Mouse (Mus musculus) neural tube, embryonic 12.5 days (tissue): ENCODE measurements at regions not wholly inside any gene's neighbourhood (a gene's known extent, or its start where the extent isn't known, plus 50 kb on each side); places are given as distances from the start of the nearest gene placed in this dataset.

ENCODE experiments used
- ATAC-seq: fragments of 200-750 bp; cut with Nextera tagmentation; 2 replicates; pipeline ENCODE4 v1.8.0; 2017; ENCODE audit warnings: low read depth, mild to moderate bottlenecking, moderate TSS enrichment, moderate library complexity; ENCODE audit not compliant: low FRiP score
- H3K27ac ChIP-seq: fragments of 300-500 bp; sonication (generic); 2 replicates; pipeline ENCODE4 v1.5.1; 2016
- H3K27me3 ChIP-seq: fragments of 300-500 bp; sonication (generic); replicated peaks from 2 replicates; pipeline ENCODE4 v1.6.1; 2016; ENCODE audit warnings: mild to moderate bottlenecking
- H3K36me3 ChIP-seq: fragments of 300-500 bp; sonication (generic); 2 replicates; pipeline ENCODE4 v1.6.1; 2016; ENCODE audit warnings: mild to moderate bottlenecking
- H3K4me1 ChIP-seq: fragments of 300-500 bp; sonication (generic); 2 replicates; pipeline ENCODE4 v1.6.1; 2016
- H3K4me2 ChIP-seq: fragments of 300-500 bp; sonication (generic); replicated peaks from 2 replicates; pipeline ENCODE4 v1.6.1; 2016; ENCODE audit warnings: mild to moderate bottlenecking
- H3K4me3 ChIP-seq: fragments of 300-500 bp; sonication (generic); 2 replicates; pipeline ENCODE4 v1.5.1; 2016
- H3K9ac ChIP-seq: fragments of 300-500 bp; sonication (generic); 2 replicates; pipeline ENCODE4 v1.6.1; 2016; ENCODE audit warnings: mild to moderate bottlenecking
- H3K9me3 ChIP-seq: fragments of 300-500 bp; sonication (generic); 2 replicates; pipeline ENCODE4 v1.6.1; 2016; ENCODE audit warnings: mild to moderate bottlenecking
- WGBS: fragments of 180-500 bp; shearing (Covaris S2); methylation state at CpG from one replicate; pipeline ENCODE4 v1.1.7; 2016; 5-methylcytosine and 5-hydroxymethylcytosine counted together

GRCm38 (mm10) chr7:70103680-70104079 lies 262.9 kb downstream of the Nr2f2 start:
- Histone ChIP-seq H3K9me3 (no peaks in the 10 kb centered on the region), H3K27ac (no peak overlapping the region), H3K27me3 (peaks cover 10% of the 10 kb centered on the region; the same call in 1 of the 2 replicates), H3K36me3 (no peaks in the 10 kb centered on the region), H3K4me2 (no peak overlapping the region), H3K9ac (no peak overlapping the region), H3K4me3 (no peak overlapping the region), H3K4me1 (peaks cover 7% of the 10 kb centered on the region; the same call in 1 of the 2 replicates)
- WGBS, result 48% methylated on average over 5 of the region's 5 CpGs
- ATAC-seq, result peak; percentile 66

GRCm38 (mm10) chr7:70099001-70099400 lies 267.5 kb downstream of the Nr2f2 start:
- Histone ChIP-seq H3K27ac (no peak overlapping the region), H3K9me3 (no peaks in the 10 kb centered on the region), H3K9ac (no peak overlapping the region), H3K4me2 (no peak overlapping the region), H3K4me1 (no peaks in the 10 kb centered on the region), H3K36me3 (no peaks in the 10 kb centered on the region), H3K4me3 (no peak overlapping the region), H3K27me3 (peaks cover 8% of the 10 kb centered on the region; the same call in 1 of the 2 replicates)
- no peak for ATAC-seq
- WGBS, result 89% methylated on average over 1 of the region's 1 CpGs

GRCm38 (mm10) chr7:70093916-70094784 lies 272.4 kb downstream of the Nr2f2 start:
- Histone ChIP-seq H3K4me1 (no peaks in the 10 kb centered on the region), H3K27ac (no peak overlapping the region), H3K9ac (no peak overlapping the region), H3K27me3 (0 out of 2 replicates have a peak, but pooled peaks cover 3% of the 10 kb centered on the region), H3K9me3 (peaks cover 5% of the 10 kb centered on the region), H3K4me3 (no peak overlapping the region), H3K36me3 (no peaks in the 10 kb centered on the region), H3K4me2 (0 out of 2 replicates have a peak overlapping the region, but pooled peaks have one; percentile 8)
- no peak for ATAC-seq
- WGBS, result 44% methylated on average over 21 of the region's 21 CpGs

- Histone ChIP-seq H3K4me3 (no peak overlapping the region), H3K9me3 (peaks cover 5% of the 10 kb centered on the region), H3K4me2 (no peak overlapping the region), H3K4me1 (no peaks in the 10 kb centered on the region), H3K36me3 (no peaks in the 10 kb centered on the region), H3K27ac (no peak overlapping the region), H3K27me3 (no peaks in the 10 kb centered on the region), H3K9ac (no peak overlapping the region)
- 99% methylated on average over 2 of the region's 2 CpGs for WGBS
- no peak for ATAC-seq
These were observed 274.4 kb downstream of the Nr2f2 start for GRCm38 (mm10) chr7:70092089-70092488.

- H3K4me3 ChIP-seq, result no peak overlapping the region
- no peak overlapping the region for H3K27ac ChIP-seq
- no peak overlapping the region for H3K9ac ChIP-seq
- no peaks in the 10 kb centered on the region for H3K27me3 ChIP-seq
- H3K9me3 ChIP-seq, result peaks cover 9% of the 10 kb centered on the region
- no peak overlapping the region for H3K4me2 ChIP-seq
- 38% methylated on average over 5 of the region's 5 CpGs for WGBS
- no peaks in the 10 kb centered on the region for H3K4me1 ChIP-seq
- no peak for ATAC-seq
- H3K36me3 ChIP-seq, result no peaks in the 10 kb centered on the region
These were observed 277.4 kb downstream of the Nr2f2 start for GRCm38 (mm10) chr7:70089121-70089520.

GRCm38 (mm10) chr7:70069662-70070061 lies 296.9 kb downstream of the Nr2f2 start:
- Histone ChIP-seq H3K4me3 (no peak overlapping the region), H3K9me3 (no peaks in the 10 kb centered on the region), H3K27me3 (no peaks in the 10 kb centered on the region), H3K36me3 (no peaks in the 10 kb centered on the region), H3K9ac (no peak overlapping the region), H3K27ac (no peak overlapping the region), H3K4me2 (no peak overlapping the region), H3K4me1 (peaks cover 12% of the 10 kb centered on the region; the same call in 1 of the 2 replicates)
- WGBS, result 17% methylated on average over 1 of the region's 1 CpGs
- no peak for ATAC-seq

- H3K4me2 ChIP-seq, result peak overlapping the region; percentile 5; the same call in 1 of the 2 replicates
- no peak overlapping the region for H3K4me3 ChIP-seq
- peaks cover 12% of the 10 kb centered on the region; the same call in 1 of the 2 replicates for H3K4me1 ChIP-seq
- 32% methylated on average over 18 of the region's 18 CpGs for WGBS
- H3K27me3 ChIP-seq, result no peaks in the 10 kb centered on the region
- H3K27ac ChIP-seq, result 0 out of 2 replicates have a peak overlapping the region, but pooled peaks have one; percentile 6
- H3K9me3 ChIP-seq, result no peaks in the 10 kb centered on the region
- no peaks in the 10 kb centered on the region for H3K36me3 ChIP-seq
- no peak overlapping the region for H3K9ac ChIP-seq
- no peak for ATAC-seq
These were observed 298.5 kb downstream of the Nr2f2 start for GRCm38 (mm10) chr7:70067828-70068719.

- Histone ChIP-seq H3K9me3 (no peaks in the 10 kb centered on the region), H3K27ac (no peak overlapping the region), H3K4me2 (no peak overlapping the region), H3K27me3 (no peaks in the 10 kb centered on the region), H3K4me1 (peaks cover 12% of the 10 kb centered on the region; the same call in 1 of the 2 replicates), H3K36me3 (no peaks in the 10 kb centered on the region), H3K9ac (no peak overlapping the region), H3K4me3 (no peak overlapping the region)
- no peak for ATAC-seq
- whole genome bisulfite sequencing, result 70% methylated on average over 5 of the region's 5 CpGs
These were observed 299.5 kb downstream of the Nr2f2 start for GRCm38 (mm10) chr7:70067071-70067470.

- ATAC-seq, result no peak
- H3K9ac ChIP-seq, result no peak overlapping the region
- H3K27ac ChIP-seq, result no peak overlapping the region
- H3K4me2 ChIP-seq, result no peak overlapping the region
- H3K27me3 ChIP-seq, result no peaks in the 10 kb centered on the region
- H3K4me3 ChIP-seq, result no peak overlapping the region
- no peaks in the 10 kb centered on the region for H3K9me3 ChIP-seq
- WGBS, result 83% methylated on average over 7 of the region's 7 CpGs
- H3K36me3 ChIP-seq, result no peaks in the 10 kb centered on the region
- H3K4me1 ChIP-seq, result peaks cover 12% of the 10 kb centered on the region; the same call in 1 of the 2 replicates
These were observed 300.1 kb downstream of the Nr2f2 start for GRCm38 (mm10) chr7:70066448-70066847.

- no peak overlapping the region for H3K9ac ChIP-seq
- no peak overlapping the region for H3K4me2 ChIP-seq
- no peak overlapping the region for H3K27ac ChIP-seq
- no peaks in the 10 kb centered on the region for H3K9me3 ChIP-seq
- H3K36me3 ChIP-seq, result no peaks in the 10 kb centered on the region
- H3K27me3 ChIP-seq, result no peaks in the 10 kb centered on the region
- no peak overlapping the region for H3K4me3 ChIP-seq
- peaks cover 12% of the 10 kb centered on the region; the same call in 1 of the 2 replicates for H3K4me1 ChIP-seq
- WGBS, result 59% methylated on average over 11 of the region's 11 CpGs
- peak; percentile 77 for ATAC-seq
These were observed 300.9 kb downstream of the Nr2f2 start for GRCm38 (mm10) chr7:70065471-70066130.

GRCm38 (mm10) chr7:70047415-70047753 lies 319.2 kb downstream of the Nr2f2 start:
- H3K4me3 ChIP-seq, result no peak overlapping the region
- no peak for ATAC-seq
- no peak overlapping the region for H3K4me2 ChIP-seq
- no peaks in the 10 kb centered on the region for H3K4me1 ChIP-seq
- H3K27me3 ChIP-seq, result no peaks in the 10 kb centered on the region
- no peak overlapping the region for H3K9ac ChIP-seq
- 92% methylated on average over 5 of the region's 5 CpGs for WGBS
- no peaks in the 10 kb centered on the region for H3K9me3 ChIP-seq
- no peak overlapping the region for H3K27ac ChIP-seq
- no peaks in the 10 kb centered on the region for H3K36me3 ChIP-seq
